Comparison of ENCODE assay signal across 26 mouse cellular contexts in genomic region chr4:34967541-34967940, GRCm38 (mm10).
"Had no signal": no experiment of that assay in that cellular context is flagged by ENCODE, and none has a peak within 500 bp of the region (broad histone marks: within the 10 kb centered on the region; RNA-seq: fewer than 3 reads in every experiment).

No protein-coding gene starts in this region.

- ATAC-seq: hindbrain, embryonic 16.5 days; inflammation-experienced regulatory T-cells, adult 6 months; intestine, postnatal 0 days had no signal

- H3K27me3 ChIP-seq: heart, embryonic 13.5 days; heart, embryonic 15.5 days; hindbrain, embryonic 12.5 days; limb, embryonic 12.5 days; liver, embryonic 13.5 days; liver, embryonic 15.5 days had no signal

- H3K27ac ChIP-seq: gastrocnemius, adult 2 months; heart, adult 2 months; heart, embryonic 13.5 days; heart, embryonic 15.5 days; hindbrain, embryonic 10.5 days; hindbrain, embryonic 12.5 days; hindbrain, embryonic 14.5 days; layer of hippocampus, adult 2 months; limb, embryonic 10.5 days; limb, embryonic 12.5 days; liver, embryonic 13.5 days; liver, embryonic 15.5 days had no signal

- H3K4me3 ChIP-seq: gastrocnemius, adult 2 months; heart, adult 2 months; heart, embryonic 13.5 days; heart, embryonic 15.5 days; hindbrain, embryonic 10.5 days; hindbrain, embryonic 12.5 days; layer of hippocampus, adult 2 months; left cerebral cortex, adult 2 months; limb, embryonic 10.5 days; limb, embryonic 12.5 days; liver, embryonic 13.5 days; liver, embryonic 15.5 days had no signal

- H3K4me2 ChIP-seq: heart, embryonic 13.5 days; heart, embryonic 15.5 days; hindbrain, embryonic 12.5 days; hindbrain, embryonic 14.5 days; limb, embryonic 12.5 days; liver, embryonic 11.5 days; liver, embryonic 13.5 days; liver, embryonic 15.5 days had no signal

- H3K4me1 ChIP-seq: liver, embryonic 13.5 days; liver, embryonic 15.5 days had no signal

- H3K36me3 ChIP-seq: heart, embryonic 13.5 days; heart, embryonic 15.5 days; hindbrain, embryonic 10.5 days; hindbrain, embryonic 12.5 days; limb, embryonic 10.5 days; limb, embryonic 12.5 days; liver, embryonic 13.5 days; liver, embryonic 15.5 days had no signal

- DNase-seq: gastrocnemius, adult 2 months; gastrocnemius, postnatal 10 days; gastrocnemius, postnatal 25 days; heart, adult 2 months; heart, postnatal 4 days; kidney, adult 18-20 months; kidney, adult 8-10 months; kidney, postnatal 10 days; kidney, postnatal 25 days; kidney, postnatal 4 days; liver; liver, embryonic 13.5 days had no signal

- H3K9me3 ChIP-seq: heart, embryonic 13.5 days; heart, embryonic 15.5 days; hindbrain, embryonic 10.5 days; hindbrain, embryonic 12.5 days; limb, embryonic 10.5 days; limb, embryonic 12.5 days; liver, embryonic 13.5 days; liver, embryonic 15.5 days had no signal

- H3K9ac ChIP-seq: heart, embryonic 13.5 days; heart, embryonic 15.5 days; hindbrain, embryonic 12.5 days; hindbrain, embryonic 14.5 days; limb, embryonic 12.5 days; liver, embryonic 13.5 days; liver, embryonic 15.5 days had no signal
